Mouse (Mus musculus) adrenal gland, adult 2 months (tissue): ENCODE measurements around the gene Uqcr11. TPM values are rescaled to one million over a fixed set of nuclear protein-coding genes. Genes with fewer than 3 reads are reported as not detected.

Experiments
- DNase-seq: peaks from one replicate; pipeline ENCODE4 v3.0.0; 2021
- polyA plus RNA-seq: library from polyadenylated mRNA; depleted of rRNA; stranded (reverse); fragments of >200 nt; gene quantifications from 2 replicates; pipeline ENCODE4 v1.2.3, GENCODE M21; 2012
- total RNA-seq, 2 experiments: library from RNA; stranded (reverse); gene quantifications; 2 replicates each; pipeline ENCODE4 v1.2.3; 2021

Uqcr11 gene
- total and polyA plus RNA-seq, 3 experiments: 714 to 2,955 (median 1,027) TPM

DNA sequence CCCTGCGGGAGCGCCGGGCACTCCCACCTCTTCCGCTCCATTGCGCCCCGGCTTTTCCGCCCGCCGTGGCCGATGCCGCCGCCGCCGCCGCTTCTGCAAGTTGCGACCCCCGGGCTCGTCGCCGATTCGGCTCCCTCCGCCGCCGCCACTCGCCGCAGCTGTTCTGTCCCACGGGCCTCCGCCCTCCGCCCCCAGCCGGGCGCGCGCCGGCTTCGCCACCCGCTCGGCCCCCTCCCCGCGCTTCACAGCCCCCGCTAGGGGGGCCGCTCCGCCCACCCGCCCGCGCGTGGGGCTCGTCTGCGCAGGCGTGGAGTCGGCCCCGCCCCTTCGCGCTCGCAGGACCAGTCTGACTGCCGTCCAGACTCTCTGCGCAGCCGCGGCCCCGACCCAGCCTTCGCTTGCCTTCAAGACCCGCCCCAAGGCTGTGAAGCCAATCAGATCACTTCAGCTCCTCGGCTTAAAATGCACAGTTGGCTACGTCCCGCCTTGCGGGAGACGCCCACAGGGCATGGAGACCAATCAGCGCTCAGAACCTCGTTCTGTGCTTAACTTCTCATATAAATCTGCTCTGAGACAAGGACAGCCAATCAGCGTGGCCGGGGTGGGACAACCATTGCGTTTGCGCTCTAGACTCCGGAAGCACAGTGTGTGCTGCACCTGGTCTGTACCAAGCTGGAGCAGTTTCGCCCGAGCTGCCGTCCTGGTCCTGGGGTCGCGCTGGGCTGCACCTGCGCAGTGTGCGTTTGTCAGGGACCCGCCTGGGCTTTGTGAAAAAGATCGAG, 7.2 kb downstream of the Uqcr11 start, which contains the start of gene Mbd3:
Gene Mbd3, minus strand, starts transcription at position 360 of the 782 bp plus-strand sequence.
- peak; percentile 100 for DNase-seq

DNA sequence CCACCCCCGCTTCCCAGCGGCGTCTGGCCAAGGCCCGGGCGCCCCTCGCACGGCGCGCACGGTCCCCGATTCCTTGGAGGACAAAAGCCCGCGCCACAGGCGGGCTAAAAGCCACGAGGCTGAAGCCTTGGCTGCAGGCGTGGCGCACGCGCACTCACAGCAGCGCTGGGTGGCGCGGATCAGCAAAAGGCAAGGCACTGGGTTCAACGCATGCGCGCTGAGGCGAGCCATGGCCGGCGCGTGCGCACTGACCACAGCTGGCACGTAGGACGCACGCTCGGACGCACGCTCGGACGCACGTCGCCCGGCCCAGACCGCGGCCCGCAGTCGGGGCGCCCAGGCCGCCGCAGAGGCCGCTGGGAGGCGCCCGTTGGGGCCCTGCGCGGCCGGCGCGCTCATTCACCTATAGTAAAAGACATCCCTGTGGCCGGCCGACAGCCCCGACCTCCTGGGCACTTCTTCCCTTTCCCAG, 7.9 kb downstream of the Uqcr11 start:
- DNase-seq: peak; percentile 99

DNA sequence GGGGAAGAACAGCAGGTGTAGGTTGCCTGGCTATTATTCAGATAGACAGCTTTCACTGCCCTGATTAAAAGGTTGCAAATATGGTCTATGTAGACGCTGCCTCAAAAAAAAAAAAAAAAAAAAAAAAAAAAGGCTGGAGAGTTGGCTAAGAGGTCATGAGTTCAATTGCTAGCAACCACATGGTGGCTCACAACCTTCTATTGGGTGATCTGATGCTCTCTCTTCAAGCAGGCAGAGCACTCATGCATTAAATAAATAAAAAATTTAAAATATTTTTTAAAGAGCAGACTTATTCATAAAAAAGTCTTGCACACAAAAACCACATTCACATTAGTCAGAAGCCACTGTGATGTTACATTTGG, 8.5 kb downstream of the Uqcr11 start:
- no peak for DNase-seq

DNA sequence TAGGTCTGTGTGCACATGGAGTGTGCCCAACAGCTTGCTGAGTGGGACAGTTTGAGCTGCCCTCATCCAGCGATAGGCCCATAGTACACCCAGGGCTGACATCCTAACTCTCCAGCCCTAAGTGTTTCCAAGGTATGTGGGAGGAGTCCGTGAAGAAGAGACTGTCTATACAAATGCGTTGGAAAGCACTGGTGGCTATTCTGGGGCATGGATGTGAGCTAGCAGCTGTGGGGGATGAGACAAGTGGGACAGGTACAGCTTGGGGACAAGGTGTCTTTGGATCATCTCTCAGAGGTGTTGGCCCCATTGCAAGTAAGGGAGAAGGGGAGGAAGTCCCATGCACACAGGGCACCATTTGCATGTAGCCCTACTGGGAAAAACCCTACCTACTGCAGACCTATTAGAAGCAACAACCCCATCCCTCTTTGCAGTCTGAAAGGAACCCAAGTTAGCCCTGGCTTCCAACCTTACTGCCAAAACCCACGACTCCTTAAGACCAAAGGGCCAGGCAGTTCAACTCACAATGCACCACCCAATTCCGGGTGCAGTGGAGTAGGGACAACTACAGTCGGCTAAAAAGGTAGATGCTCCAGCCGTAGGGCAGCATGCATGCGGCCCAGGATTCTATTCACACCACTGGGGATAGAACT, 9.0 kb downstream of the Uqcr11 start:
- DNase-seq: no peak

DNA sequence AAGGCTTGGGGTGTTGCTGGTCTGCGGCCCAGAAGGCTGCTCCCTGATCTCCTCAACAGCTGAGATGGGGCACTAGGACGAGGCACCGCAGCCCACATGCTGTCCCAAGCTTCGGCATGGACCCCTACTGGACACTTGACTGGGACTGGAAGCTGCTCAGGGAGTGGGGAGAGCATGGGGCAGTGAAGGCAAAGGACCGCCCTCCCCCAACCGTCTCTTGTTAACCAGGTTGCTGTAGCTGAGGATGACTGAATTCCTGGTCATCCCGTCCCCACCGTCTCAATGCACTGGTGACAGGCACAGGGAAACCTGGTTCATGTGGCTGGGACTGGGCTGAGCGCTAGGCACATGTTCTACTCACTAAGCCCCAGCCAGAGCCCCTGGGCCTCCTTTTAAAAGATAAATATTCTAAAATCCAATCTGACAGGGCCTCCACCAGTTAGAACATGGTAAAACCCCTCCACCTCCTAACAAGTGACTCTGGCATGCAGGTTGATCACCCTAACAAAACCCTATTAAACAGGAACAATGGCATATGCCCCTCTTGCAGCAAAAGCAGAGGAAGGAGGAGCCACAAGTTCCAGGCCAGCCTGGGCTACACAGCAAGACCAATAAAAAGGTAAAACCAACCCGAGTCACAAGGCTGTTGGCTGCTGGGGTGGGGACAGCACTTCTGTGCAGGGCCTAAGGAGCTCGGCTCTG, 9.7 kb downstream of the Uqcr11 start:
- DNase-seq: no peak

DNA sequence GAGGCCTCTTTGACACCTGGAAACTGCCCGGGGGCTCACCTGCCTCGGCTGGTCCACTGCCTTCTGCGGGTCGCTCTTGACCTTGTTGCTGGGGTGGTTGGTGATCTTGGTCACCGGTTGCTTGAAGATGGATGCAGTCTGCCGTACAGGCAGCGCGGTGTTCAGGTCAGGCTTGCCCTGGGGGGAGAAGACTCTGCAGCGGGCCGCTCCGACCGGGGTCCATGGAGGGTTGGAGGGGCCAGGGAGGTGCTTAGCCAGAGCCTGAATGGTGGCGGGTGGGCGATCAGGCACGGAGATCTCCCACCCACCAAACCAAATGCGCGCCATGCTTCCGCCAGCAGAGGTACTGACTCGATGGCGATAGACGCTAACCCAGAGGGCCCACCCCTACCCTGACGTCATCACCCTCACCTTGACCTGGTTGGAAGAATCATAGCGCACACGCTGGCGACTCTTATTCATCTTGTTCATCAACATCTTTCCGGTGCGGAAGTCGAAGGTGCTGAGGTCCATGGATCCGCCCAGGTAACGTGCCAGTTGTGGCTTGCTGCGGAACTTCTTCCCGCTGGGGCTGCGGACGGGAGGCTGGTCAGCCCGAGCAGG, 11.5 kb downstream of the Uqcr11 start:
- no peak for DNase-seq

DNA sequence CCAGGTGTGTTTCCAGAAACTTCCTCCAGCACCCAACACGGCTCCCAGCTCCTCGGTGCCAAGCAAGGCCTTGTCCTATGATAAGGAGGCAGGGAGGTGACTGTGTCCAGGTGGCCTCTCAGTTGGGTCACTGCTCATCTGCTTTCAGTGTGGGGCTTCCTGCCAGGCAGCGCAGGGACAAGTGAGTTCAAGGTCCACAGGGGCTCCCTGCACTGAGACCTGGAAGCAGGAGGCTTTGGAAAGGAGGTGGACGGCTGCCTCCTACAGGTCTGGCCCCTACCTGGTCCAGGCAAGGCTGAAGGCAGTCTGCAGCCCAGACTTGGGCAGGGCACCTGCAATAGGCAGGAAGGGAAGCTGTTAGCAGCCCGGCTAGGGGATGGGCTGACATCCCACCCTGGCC, 13.9 kb downstream of the Uqcr11 start:
- DNase-seq: no peak

DNA sequence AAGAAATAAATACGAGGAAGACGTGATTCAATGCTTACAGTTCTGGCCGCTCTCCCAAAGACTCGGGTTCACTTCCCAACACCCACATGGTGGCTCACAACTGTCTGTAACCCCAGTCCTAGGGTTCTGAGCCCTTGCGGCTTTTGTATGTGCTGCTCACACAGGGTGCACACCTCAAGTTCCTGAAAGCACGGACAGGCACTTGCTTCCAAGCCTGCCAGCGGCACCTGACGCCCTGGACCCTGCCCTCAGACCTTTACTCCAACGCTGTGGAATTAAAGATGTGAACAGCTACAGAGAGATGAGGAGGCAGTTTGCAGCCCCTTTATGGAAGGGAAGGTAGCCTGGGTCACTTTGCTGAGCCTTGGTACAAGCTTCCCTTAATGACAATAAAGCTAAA, 15.9 kb downstream of the Uqcr11 start:
- no peak for DNase-seq

DNA sequence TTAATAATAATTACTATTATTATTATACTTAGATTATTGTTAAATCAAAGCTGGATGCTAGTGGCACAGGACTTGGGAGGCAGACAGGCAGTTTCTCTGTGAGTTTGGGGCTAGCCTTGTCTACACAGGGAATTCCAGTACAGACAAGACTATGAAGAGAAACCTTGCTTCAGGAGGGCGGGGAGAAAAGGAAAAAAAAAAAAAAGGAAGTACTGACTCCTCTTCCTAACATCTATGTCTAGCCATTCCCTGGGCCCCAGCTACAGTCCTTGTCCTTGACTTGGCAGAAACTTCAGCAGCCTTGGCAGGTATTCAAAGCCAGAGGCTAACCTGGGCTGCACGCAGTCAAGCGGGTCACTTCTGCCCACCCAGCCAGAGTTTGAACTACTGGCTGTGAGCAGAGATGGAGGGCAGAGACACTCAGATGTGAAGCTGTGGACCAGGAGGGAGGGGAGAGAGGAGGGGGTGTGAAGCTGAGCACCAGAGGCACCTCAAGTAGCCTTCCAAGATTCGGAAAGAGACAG, 17.4 kb downstream of the Uqcr11 start:
- peak; percentile 33 for DNase-seq

DNA sequence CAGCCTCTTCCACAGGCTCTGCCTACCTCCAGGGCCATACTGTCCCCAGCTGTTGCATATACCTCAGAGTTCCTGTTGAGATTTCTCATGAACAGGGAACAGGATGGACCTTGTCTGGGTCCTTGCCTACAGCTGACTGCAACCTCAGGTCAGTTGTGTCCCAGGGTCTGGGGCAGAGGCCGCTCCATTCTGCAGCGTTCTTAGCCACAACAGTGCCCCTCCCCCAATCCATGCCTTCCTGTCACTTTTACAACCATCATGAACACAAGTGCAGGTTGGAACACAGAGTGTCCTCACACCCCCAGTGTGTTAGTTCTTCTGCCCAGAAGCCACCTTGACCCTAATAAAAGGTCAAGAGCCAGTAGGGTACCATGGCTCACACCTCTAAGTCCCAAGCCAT, 17.9 kb downstream of the Uqcr11 start:
- no peak for DNase-seq

DNA sequence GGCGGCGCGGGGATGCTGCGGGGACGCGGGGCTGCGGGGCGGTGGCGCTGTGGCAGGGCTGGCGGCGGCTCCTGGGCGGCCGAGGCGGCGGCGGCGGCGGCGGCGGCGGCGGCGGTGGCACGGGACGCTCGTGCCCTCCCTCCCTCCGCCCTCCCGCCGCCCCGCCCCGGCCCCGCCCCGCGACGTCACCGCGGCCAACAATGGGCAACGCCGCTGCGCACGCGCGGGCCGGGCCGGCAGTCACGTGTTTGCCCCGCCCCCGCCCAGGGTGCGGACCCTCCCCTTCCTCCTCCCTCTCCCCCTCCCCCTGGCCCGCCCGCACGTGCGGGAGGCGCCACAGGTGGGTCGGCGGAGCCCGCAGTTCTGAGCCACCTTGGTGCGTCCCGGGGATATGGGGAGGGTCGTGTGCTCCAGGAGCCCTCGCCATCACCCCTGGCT, 19.1 kb downstream of the Uqcr11 start, which contains the start of gene Mex3d:
Gene Mex3d, minus strand, starts transcription at position 138 of the 438 bp plus-strand sequence.
- DNase-seq: peak; percentile 93

DNA sequence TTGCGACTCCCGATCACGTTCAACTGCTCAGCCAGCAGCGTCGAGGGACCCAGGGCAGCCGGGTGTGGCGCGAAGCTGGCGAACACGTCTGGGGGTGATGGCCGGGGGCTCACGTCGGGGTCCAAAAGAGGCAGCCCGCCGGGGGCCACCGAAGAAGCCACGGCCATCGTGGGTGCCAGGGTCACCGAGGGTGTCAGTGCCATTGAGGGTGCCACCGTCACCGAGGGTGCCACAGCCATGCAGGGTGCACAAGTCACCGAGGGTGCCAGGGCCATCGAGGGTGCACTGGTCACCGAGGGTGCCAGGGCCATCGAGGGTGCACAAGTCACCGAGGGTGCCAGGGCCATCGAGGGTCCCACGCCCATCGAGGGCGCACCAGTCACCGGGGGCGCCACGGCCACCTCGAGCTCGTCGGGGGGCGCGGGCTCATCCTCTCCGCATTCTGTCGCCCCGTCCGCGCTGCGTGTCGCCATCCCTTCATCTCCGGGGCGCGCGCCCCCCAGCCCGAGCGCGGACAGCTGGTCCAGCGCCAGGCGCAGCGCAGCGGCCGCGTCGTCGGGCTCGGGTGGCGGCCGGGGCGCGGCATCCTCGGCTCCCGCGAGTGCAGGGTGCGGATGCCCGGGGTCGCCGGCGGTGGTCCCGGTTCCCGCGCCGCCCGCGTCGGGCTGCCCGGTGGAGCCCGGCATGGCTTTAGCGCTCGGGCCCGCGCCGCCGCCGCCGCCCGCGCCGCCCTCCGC, 19.7 kb downstream of the Uqcr11 start:
- DNase-seq: peak; percentile 56

DNA sequence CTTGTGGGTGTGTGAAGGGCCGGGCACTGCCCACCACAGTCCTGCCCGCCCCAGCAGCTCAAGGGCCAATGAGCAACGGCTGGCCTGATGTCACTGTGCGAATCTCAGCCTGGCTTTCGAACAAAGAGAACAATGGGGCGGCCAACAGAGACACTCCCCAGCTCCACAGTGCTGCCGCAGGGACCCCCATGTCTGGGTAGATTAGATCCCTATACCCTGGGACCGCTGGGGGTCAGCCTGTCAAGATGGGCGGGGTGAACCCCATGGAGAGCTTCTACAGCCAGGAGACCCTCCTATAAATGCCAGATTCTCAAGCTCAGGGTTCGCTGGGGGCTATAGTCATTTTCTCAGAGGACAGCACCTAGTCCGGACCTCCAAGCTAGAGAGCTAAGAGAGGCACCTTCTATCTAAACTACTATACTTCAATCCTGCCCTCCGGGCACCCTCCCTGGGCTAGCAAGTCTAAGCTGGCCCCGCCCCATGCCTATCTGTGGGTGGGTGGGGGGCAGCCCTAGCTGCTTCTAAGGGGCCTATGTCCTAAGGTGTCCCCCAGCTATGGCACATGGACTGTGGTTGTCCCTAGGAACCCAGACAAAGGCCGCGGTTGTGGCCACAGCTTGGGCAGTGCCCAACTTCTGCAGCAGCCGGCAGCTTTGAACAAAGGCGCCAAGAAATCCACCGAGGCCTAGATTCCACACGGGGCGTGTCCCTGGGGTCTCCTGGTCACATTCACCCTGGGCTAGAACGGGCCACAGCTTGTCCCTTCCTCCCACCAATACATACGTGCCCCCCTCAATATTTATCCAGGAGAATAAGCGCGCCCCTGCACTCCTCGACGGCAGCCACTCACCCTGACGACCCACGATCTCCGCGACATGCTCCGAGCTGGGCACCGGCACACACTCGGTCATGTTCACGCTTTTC, 20.6 kb downstream of the Uqcr11 start:
- DNase-seq: peak; percentile 64

DNA sequence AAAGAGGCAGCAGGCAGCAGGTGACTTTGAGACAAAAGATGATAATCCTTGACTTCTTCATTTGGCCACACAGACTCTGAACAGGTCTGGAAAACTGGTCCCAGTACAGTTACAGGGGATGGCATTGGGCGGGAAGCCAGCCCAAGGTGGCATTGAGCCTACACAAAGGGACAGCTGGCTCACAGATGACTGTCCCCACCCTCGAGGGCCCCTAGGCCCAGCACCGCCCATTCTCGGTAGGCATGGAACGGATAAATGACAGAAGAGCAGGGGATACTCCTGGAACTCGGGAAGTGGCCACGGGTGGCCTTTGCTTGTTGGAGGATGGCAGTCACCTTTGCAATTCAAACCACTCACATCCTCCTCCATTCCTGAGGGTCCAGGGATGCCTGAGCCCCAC, 21.3 kb downstream of the Uqcr11 start:
- DNase-seq: peak; percentile 67

DNA sequence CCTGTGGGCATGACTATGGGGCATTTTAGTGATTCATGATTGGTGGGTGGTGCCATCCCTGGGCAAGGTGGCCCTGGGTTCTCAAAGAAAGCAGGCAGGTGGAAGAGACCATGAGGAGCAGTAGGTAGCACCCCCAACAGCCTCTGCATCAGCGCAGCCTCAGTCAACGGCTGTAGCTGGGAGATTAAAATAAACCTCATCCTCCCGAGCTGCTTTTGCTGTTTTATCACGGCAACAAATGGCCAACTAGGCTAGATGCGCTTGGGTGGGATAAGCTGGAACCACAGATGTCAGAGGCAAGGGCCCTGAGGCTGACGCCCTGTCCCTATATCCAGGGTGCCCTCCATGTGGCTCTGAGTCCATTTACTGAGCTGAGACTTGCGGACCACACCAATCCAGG, 21.9 kb downstream of the Uqcr11 start:
- no peak for DNase-seq

DNA sequence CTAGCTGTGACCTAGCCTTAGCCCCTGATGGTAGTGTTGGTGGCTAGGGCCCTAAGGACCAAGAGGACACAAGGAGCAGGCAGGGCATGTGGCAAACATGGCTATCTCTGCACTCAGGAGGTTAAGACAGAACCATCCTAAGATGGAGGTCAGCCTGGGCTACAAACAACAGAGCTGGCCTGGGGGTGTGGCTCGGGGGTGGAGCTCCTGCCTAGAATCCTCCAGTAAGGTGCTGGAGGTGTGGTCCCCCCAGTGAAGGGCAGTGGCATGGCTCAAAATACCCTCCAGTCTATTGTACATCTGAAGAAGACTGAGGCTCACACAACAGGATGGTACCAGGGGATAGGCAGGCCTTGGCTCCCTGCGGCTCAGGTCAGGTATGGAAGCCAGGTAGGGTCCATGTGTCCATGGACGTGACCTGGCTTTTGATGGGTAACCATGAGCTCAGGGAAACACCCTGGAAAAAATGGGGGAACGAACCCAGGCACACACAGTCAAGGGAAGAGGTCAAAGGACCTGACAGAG, 22.5 kb downstream of the Uqcr11 start:
- DNase-seq: peak; percentile 41

DNA sequence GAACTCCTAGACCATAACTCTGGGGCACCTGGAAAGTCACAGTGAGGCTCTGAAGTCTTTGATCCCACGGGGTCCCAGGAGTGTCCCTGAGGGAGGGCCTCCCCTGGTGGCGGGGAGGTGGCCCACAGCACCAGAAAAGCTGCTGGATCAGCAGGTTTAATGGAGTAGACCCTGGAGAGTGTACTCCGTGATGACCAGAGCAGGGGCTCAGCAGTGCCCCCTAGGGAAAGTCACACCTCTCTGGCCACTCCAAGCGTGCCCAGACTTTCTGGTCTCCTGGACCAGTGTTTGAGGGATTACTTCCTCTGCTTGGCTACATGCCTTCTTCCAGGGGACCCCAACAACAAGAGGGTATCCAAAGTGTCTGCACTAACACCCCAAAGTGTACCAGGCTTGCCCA, 23.2 kb downstream of the Uqcr11 start:
- peak; percentile 48 for DNase-seq

DNA sequence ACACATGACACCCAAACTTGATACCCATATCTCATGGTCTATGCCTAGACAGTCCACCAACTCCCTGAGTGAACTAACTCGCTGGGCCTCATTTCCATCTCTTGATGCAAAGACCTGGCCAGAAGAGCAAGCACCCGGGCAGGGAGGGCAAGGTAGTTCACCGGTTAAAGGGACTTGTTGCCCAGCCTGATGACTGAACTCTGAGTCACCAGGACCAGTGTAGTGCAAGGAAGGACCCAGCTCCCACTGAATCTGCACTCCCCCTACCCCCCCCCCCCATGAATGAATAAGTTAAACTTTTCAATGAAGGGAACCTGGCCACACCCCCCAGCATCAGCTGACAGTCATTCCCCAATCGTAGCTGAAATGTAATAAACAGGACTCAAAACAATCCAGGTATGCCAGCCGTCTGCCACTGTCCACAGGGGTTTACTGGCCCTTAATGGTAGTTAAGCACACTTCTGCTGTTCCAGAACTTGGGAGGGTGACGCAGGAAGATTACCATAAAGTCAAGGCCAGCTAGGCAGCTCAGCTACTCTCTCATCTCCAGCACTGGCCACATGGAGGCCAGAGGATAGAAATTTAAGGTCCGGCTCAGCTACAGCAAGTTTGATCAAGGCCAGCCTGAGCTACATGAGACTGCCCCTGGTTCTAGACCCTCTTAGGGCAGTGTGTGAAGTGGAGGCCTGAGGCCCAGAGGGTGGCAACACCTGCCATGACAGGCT, 23.8 kb downstream of the Uqcr11 start:
- DNase-seq: peak; percentile 70

DNA sequence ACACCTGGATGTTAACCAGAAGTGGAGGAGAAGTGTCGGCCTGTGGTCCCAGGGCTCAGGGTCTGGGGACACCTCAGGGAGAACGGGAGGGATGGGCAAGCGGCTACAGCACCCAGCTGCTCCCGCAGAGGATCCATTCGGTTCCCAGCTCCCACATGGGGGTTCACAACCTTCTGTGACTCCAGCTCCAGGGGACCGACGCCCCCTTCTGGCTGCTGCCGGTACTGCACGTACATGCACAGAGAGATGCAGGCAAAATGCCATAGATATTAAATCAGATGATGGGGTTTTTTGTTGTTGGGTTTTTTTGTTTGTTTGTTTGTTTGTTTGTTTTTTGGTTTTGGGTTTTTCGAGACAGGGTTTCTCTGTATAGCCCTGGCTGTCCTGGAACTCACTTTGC, 28.9 kb downstream of the Uqcr11 start:
- no peak for DNase-seq
